Mouse (Mus musculus): ENCODE data around the gene Nceh1. TPM values are rescaled to one million over a fixed set of nuclear protein-coding genes. Genes with fewer than 3 reads are reported as not detected.

The Nceh1 gene
- polyA plus RNA-seq, 1 experiment from 2014 or later = 11.2 TPM

- no peaks in the 10 kb centered on the region for H3K36me3 ChIP-seq (replicated peaks)
- no peaks in the 10 kb centered on the region for H3K4me1 ChIP-seq
- no peaks in the 10 kb centered on the region for H3K27me3 ChIP-seq (replicated peaks)
- no peak for ATAC-seq (replicated peaks)
- no peak overlapping the region for H3K4me3 ChIP-seq
- H3K27ac ChIP-seq = no peak overlapping the region
- H3K9ac ChIP-seq = no peak overlapping the region
- WGBS = 62% methylated on average over 7 of the region's 7 CpGs
- no peak overlapping the region for H3K4me2 ChIP-seq
- H3K9me3 ChIP-seq = no peaks in the 10 kb centered on the region
Observed at GRCm38 (mm10) chr3:27217331-27217730, 34.6 kb downstream of the Nceh1 start.

- no peaks in the 10 kb centered on the region for H3K36me3 ChIP-seq (replicated peaks)
- H3K27me3 ChIP-seq (replicated peaks) = no peaks in the 10 kb centered on the region
- WGBS = 91% methylated on average over 5 of the region's 5 CpGs
- H3K4me2 ChIP-seq = no peak overlapping the region
- no peaks in the 10 kb centered on the region for H3K9me3 ChIP-seq
- no peak overlapping the region for H3K27ac ChIP-seq
- no peak for ATAC-seq (replicated peaks)
- H3K4me1 ChIP-seq = no peaks in the 10 kb centered on the region
- H3K9ac ChIP-seq = no peak overlapping the region
- no peak overlapping the region for H3K4me3 ChIP-seq
Observed at GRCm38 (mm10) chr3:27218604-27219003, 35.8 kb downstream of the Nceh1 start.

GRCm38 (mm10) chr3:27222052-27222451, 39.3 kb downstream of the Nceh1 start:
- H3K9me3 ChIP-seq = no peaks in the 10 kb centered on the region
- H3K4me2 ChIP-seq = no peak overlapping the region
- no peaks in the 10 kb centered on the region for H3K4me1 ChIP-seq
- no peak overlapping the region for H3K4me3 ChIP-seq
- no peak for ATAC-seq (replicated peaks)
- H3K36me3 ChIP-seq (replicated peaks) = no peaks in the 10 kb centered on the region
- H3K27ac ChIP-seq = no peak overlapping the region
- 87% methylated on average over 2 of the region's 2 CpGs for WGBS
- H3K27me3 ChIP-seq (replicated peaks) = no peaks in the 10 kb centered on the region
- no peak overlapping the region for H3K9ac ChIP-seq

- 90% methylated on average over 17 of the region's 17 CpGs for WGBS
- no peaks in the 10 kb centered on the region for H3K27me3 ChIP-seq (replicated peaks)
- H3K27ac ChIP-seq = no peak overlapping the region
- H3K9me3 ChIP-seq = no peaks in the 10 kb centered on the region
- H3K4me1 ChIP-seq = no peaks in the 10 kb centered on the region
- H3K4me2 ChIP-seq = no peak overlapping the region
- no peaks in the 10 kb centered on the region for H3K36me3 ChIP-seq (replicated peaks)
- H3K9ac ChIP-seq = no peak overlapping the region
- ATAC-seq (replicated peaks) = no peak
- no peak overlapping the region for H3K4me3 ChIP-seq
Observed at GRCm38 (mm10) chr3:27222488-27222887, 39.7 kb downstream of the Nceh1 start.

GRCm38 (mm10) chr3:27227629-27228453, 45.1 kb downstream of the Nceh1 start:
- no peak for ATAC-seq (replicated peaks)
- no peaks in the 10 kb centered on the region for H3K27me3 ChIP-seq (replicated peaks)
- 87% methylated on average over 3 of the region's 3 CpGs for WGBS
- no peak overlapping the region for H3K27ac ChIP-seq
- H3K9ac ChIP-seq = no peak overlapping the region
- no peak overlapping the region for H3K4me2 ChIP-seq
- H3K4me3 ChIP-seq = no peak overlapping the region
- H3K4me1 ChIP-seq = no peaks in the 10 kb centered on the region
- no peaks in the 10 kb centered on the region for H3K36me3 ChIP-seq (replicated peaks)
- H3K9me3 ChIP-seq = no peaks in the 10 kb centered on the region

DNA sequence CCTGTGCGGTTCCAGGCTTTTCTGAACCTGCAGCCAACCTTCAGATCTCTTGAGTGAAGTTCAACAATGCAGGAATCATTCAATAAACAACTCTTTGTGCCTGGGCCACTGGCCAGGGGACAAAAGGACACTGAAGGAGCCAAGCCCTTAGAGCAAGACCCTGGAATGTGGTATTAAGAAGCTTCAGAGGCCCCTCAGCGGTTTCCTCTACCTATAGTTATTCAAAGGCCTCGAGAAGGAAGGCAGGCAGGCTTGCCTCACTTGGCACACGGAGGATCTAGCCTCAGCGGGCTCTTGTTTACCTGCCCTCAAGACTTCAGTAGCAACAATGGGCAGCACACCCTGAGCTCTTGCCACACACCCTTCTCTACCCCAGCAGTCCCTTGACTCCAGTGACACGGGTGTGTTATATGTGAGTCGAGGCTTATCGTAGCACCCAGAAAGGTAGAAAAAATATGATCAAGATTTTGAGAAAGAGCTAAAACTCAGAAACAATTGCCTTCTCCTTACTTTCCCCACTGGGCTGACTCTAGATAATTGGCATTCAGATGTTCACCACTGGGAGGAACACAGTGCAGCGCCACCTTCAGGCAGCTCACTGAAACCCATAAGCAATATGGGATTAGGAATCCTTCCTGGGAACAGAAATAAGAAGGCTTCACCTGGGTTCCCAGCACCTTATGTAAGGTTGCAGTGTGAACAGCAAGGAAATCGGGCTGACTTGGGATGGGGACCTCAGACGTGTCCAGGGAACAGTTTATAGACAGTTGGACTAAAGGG, 46.0 kb downstream of the Nceh1 start:
- H3K36me3 ChIP-seq (replicated peaks) = no peaks in the 10 kb centered on the region
- H3K27me3 ChIP-seq (replicated peaks) = no peaks in the 10 kb centered on the region
- no peaks in the 10 kb centered on the region for H3K9me3 ChIP-seq
- no peak overlapping the region for H3K4me3 ChIP-seq
- WGBS = 70% methylated on average over 11 of the region's 11 CpGs
- ATAC-seq (replicated peaks) = no peak
- no peak overlapping the region for H3K27ac ChIP-seq
- H3K9ac ChIP-seq = no peak overlapping the region
- H3K4me2 ChIP-seq = no peak overlapping the region
- H3K4me1 ChIP-seq = no peaks in the 10 kb centered on the region

DNA sequence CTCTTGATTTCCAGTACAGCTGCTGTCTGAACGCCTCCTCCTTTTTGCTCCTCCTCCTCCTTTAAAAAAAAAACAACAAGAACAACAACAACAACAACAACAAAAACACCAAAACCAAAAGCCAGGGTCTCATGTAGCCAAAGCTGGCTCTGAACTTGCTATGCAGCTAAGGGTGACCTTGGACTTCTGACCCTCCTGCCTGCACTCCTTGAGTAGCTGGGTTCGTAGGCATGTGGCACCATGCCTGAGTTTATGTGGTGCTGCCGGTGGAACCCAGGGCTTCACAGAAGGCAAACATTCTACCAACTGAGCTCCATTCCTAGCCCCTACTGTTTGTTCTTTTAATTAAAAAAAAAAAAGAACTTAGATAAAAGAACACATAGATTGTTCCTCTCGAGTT, 50.6 kb downstream of the Nceh1 start:
- 81% methylated on average over 4 of the region's 4 CpGs for WGBS
- Histone ChIP-seq H3K27me3 (replicated peaks) (no peaks in the 10 kb centered on the region), H3K9me3 (no peaks in the 10 kb centered on the region), H3K4me3 (no peak overlapping the region), H3K9ac (no peak overlapping the region), H3K4me1 (no peaks in the 10 kb centered on the region), H3K4me2 (no peak overlapping the region), H3K27ac (no peak overlapping the region), H3K36me3 (replicated peaks) (no peaks in the 10 kb centered on the region)
- no peak for ATAC-seq (replicated peaks)

- H3K4me2 ChIP-seq = no peak overlapping the region
- ATAC-seq (replicated peaks) = no peak
- H3K4me3 ChIP-seq = no peak overlapping the region
- H3K27ac ChIP-seq = no peak overlapping the region
- no peaks in the 10 kb centered on the region for H3K36me3 ChIP-seq (replicated peaks)
- no peaks in the 10 kb centered on the region for H3K4me1 ChIP-seq
- no peaks in the 10 kb centered on the region for H3K9me3 ChIP-seq
- no peaks in the 10 kb centered on the region for H3K27me3 ChIP-seq (replicated peaks)
- 89% methylated on average over 6 of the region's 6 CpGs for WGBS
- H3K9ac ChIP-seq = no peak overlapping the region
Observed at GRCm38 (mm10) chr3:27233841-27234240, 51.1 kb downstream of the Nceh1 start.

DNA sequence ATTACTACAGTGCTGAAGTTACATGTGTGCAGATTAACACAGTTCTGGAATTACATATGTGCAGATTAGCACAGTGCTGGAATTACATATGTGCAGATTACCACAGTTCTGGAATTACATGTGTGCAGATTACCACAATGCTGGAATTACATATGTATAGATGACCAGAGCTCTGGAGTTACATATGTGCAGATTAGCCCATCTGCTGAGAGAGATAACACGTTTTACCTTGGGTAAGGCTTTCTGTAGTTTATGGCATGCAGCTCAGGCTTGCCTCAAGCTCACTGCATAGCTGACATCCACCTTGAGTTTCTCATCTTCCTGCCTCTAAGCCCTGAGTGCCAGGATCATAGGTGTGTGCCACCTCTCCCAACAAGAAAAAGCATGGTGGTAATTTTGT, 52.2 kb downstream of the Nceh1 start:
- H3K4me2 ChIP-seq = no peak overlapping the region
- 70% methylated on average over 1 of the region's 1 CpGs for WGBS
- H3K4me1 ChIP-seq = no peaks in the 10 kb centered on the region
- H3K4me3 ChIP-seq = no peak overlapping the region
- no peak for ATAC-seq (replicated peaks)
- no peak overlapping the region for H3K9ac ChIP-seq
- no peak overlapping the region for H3K27ac ChIP-seq
- no peaks in the 10 kb centered on the region for H3K36me3 ChIP-seq (replicated peaks)
- H3K9me3 ChIP-seq = no peaks in the 10 kb centered on the region
- H3K27me3 ChIP-seq (replicated peaks) = no peaks in the 10 kb centered on the region

DNA sequence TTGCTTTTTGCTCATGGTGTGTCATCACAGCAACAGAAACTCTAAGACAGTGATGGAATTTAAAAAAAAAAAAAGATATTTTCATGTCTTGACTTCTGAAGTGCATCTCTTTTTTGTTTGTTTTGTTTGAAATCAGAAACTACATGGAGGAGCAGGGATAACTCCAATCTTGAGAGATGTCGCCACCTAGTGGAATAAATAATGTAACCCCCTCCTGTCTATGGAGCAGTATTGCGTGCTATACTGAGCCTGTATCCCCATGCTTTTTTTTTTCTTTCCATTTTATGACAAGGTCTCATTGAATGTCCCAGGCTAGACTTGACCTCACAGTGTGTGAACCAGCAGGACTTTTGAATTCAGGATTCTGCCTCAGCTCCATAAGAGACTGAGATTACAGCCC, 54.5 kb downstream of the Nceh1 start:
- no peaks in the 10 kb centered on the region for H3K27me3 ChIP-seq (replicated peaks)
- no peak overlapping the region for H3K9ac ChIP-seq
- 0 out of 2 replicates have a peak, but pooled peaks cover 5% of the 10 kb centered on the region for H3K36me3 ChIP-seq (replicated peaks)
- H3K4me3 ChIP-seq = no peak overlapping the region
- H3K4me1 ChIP-seq = no peaks in the 10 kb centered on the region
- H3K27ac ChIP-seq = no peak overlapping the region
- WGBS = 18% methylated on average over 2 of the region's 2 CpGs
- no peaks in the 10 kb centered on the region for H3K9me3 ChIP-seq
- ATAC-seq (replicated peaks) = 0 out of 2 replicates have a peak, but pooled peaks have one; percentile 56
- no peak overlapping the region for H3K4me2 ChIP-seq

GRCm38 (mm10) chr3:27238563-27238962, 55.8 kb downstream of the Nceh1 start:
- Histone ChIP-seq H3K27ac (no peak overlapping the region), H3K9ac (no peak overlapping the region), H3K9me3 (no peaks in the 10 kb centered on the region), H3K4me3 (no peak overlapping the region), H3K27me3 (replicated peaks) (no peaks in the 10 kb centered on the region), H3K4me2 (no peak overlapping the region), H3K36me3 (replicated peaks) (0 out of 2 replicates have a peak, but pooled peaks cover 5% of the 10 kb centered on the region), H3K4me1 (no peaks in the 10 kb centered on the region)
- 86% methylated on average over 5 of the region's 5 CpGs for WGBS
- no peak for ATAC-seq (replicated peaks)

DNA sequence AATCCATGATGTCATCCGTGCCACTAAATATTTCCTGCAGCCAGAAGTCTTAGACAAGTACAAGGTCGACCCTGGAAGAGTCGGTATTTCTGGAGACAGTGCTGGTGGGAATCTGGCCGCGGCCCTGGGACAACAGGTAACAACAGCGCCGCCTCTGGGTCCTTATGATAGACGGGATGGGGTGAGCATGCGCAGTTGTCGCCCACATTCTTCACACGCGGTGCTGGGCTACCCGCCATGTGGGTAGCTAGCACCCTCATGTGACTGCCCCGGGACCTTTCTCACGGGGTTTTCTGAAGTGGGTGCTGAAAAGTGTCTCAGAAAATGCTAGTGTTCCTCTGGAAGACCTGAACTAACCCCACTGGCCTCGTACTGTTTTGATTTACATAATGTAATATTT, 56.8 kb downstream of the Nceh1 start:
- no peaks in the 10 kb centered on the region for H3K4me1 ChIP-seq
- no peak overlapping the region for H3K4me3 ChIP-seq
- no peaks in the 10 kb centered on the region for H3K9me3 ChIP-seq
- H3K4me2 ChIP-seq = no peak overlapping the region
- H3K9ac ChIP-seq = no peak overlapping the region
- ATAC-seq (replicated peaks) = no peak
- 93% methylated on average over 16 of the region's 16 CpGs for WGBS
- no peaks in the 10 kb centered on the region for H3K27me3 ChIP-seq (replicated peaks)
- H3K27ac ChIP-seq = no peak overlapping the region
- 0 out of 2 replicates have a peak, but pooled peaks cover 5% of the 10 kb centered on the region for H3K36me3 ChIP-seq (replicated peaks)

All from midbrain, embryonic 15.5 days (tissue).